Mouse (Mus musculus) cerebellum, postnatal 10 days (tissue): ENCODE measurements at regions not wholly inside any gene's neighbourhood (a gene's known extent, or its start where the extent isn't known, plus 50 kb on each side); places are given as distances from the start of the nearest gene placed in this dataset.
"Not testable (repeated sequence)": the region's sequence is repeated elsewhere in the genome, so short reads cannot be mapped to it uniquely, and the experiment has no call there.

Experiments
- DNase-seq, 2 experiments: peaks; one replicate each; pipeline ENCODE4 v3.0.0; 2021; ENCODE audit warnings: mixed read lengths in 2 of 2

GRCm38 (mm10) chr16:77835767-77836166, 233.9 kb upstream of the Gm11146 start:
- no peak for DNase-seq

- peak; percentile 78 to 85 for DNase-seq
These were observed 225.6 kb upstream of the Gm11146 start for GRCm38 (mm10) chr16:77827322-77828117.

GRCm38 (mm10) chr16:77799709-77800108, 197.8 kb upstream of the Gm11146 start:
- no peak for DNase-seq

GRCm38 (mm10) chr16:77796926-77797325, 195.0 kb upstream of the Gm11146 start:
- DNase-seq = no peak

GRCm38 (mm10) chr16:77789652-77790051, 187.8 kb upstream of the Gm11146 start:
- no peak for DNase-seq

- DNase-seq = peak in 1 of 2 experiments; percentile 21
These were observed 187.3 kb upstream of the Gm11146 start for GRCm38 (mm10) chr16:77789206-77789605.

- peak in 1 of 2 experiments; percentile 15 for DNase-seq
These were observed 186.9 kb upstream of the Gm11146 start for GRCm38 (mm10) chr16:77788781-77789150.

GRCm38 (mm10) chr16:77788041-77788780, 186.3 kb upstream of the Gm11146 start:
- DNase-seq = peak; percentile 80 to 84

GRCm38 (mm10) chr16:77787025-77787424, 185.1 kb upstream of the Gm11146 start:
- peak in 1 of 2 experiments; percentile 11 for DNase-seq

GRCm38 (mm10) chr16:77779019-77779418, 177.1 kb upstream of the Gm11146 start:
- no peak for DNase-seq

GRCm38 (mm10) chr16:77772075-77772474, 170.2 kb upstream of the Gm11146 start:
- DNase-seq = no peak

GRCm38 (mm10) chr16:77760926-77761347, 159.0 kb upstream of the Gm11146 start:
- DNase-seq = peak; percentile 48 to 60

- DNase-seq = peak; percentile 10 to 33
These were observed 158.6 kb upstream of the Gm11146 start for GRCm38 (mm10) chr16:77760479-77760878.

GRCm38 (mm10) chr16:77759997-77760396, 158.1 kb upstream of the Gm11146 start:
- peak; percentile 70 to 74 for DNase-seq

- no peak for DNase-seq
These were observed 153.0 kb upstream of the Gm11146 start for GRCm38 (mm10) chr16:77754882-77755281.

GRCm38 (mm10) chr16:77749474-77749873, 147.6 kb upstream of the Gm11146 start:
- no peak for DNase-seq

- no peak for DNase-seq
These were observed 141.9 kb upstream of the Gm11146 start for GRCm38 (mm10) chr16:77743838-77744237.

- DNase-seq = no peak
These were observed 136.9 kb upstream of the Gm11146 start for GRCm38 (mm10) chr16:77738821-77739220.

- DNase-seq = no peak
These were observed 117.5 kb upstream of the Gm11146 start for GRCm38 (mm10) chr16:77719377-77719776.

- not testable (repeated sequence) for DNase-seq
These were observed 115.9 kb upstream of the Gm11146 start for GRCm38 (mm10) chr16:77717766-77718165.

- DNase-seq = peak; percentile 9 to 13
These were observed 102.8 kb upstream of the Gm11146 start for GRCm38 (mm10) chr16:77704726-77705125.

GRCm38 (mm10) chr16:77695443-77695842, 93.5 kb upstream of the Gm11146 start:
- no peak for DNase-seq

GRCm38 (mm10) chr16:77687056-77687839, 85.4 kb upstream of the Gm11146 start:
- DNase-seq = no peak
